Mouse (Mus musculus) limb, embryonic 10.5 days (tissue): ENCODE measurements around the gene Hnrnpm. TPM values are rescaled to one million over a fixed set of nuclear protein-coding genes. Genes with fewer than 3 reads are reported as not detected.
A peak's percentile ranks its signal among the peaks of the same experiment; 100 is the strongest.

Source experiments
- DNase-seq: peaks from one replicate; pipeline ENCODE4 v3.0.0-alpha.2; 2017; ENCODE audit warnings: low spot score
- H3K27ac ChIP-seq: fragments of 300-500 bp; sonication (generic); 2 replicates; pipeline ENCODE4 v1.5.1; 2016; ENCODE audit warnings: mild to moderate bottlenecking
- H3K27me3 ChIP-seq: fragments of 300-500 bp; sonication (generic); 2 replicates; pipeline ENCODE4 v1.6.1; 2016; ENCODE audit warnings: low read depth, mild to moderate bottlenecking; ENCODE audit not compliant: poor library complexity, severe bottlenecking
- H3K36me3 ChIP-seq: fragments of 300-500 bp; sonication (generic); 2 replicates; pipeline ENCODE4 v1.6.1; 2016; ENCODE audit warnings: mild to moderate bottlenecking, moderate library complexity
- H3K4me1 ChIP-seq: fragments of 300-500 bp; sonication (generic); 2 replicates; pipeline ENCODE4 v1.6.1; 2016
- H3K4me3 ChIP-seq: fragments of 300-500 bp; sonication (generic); 2 replicates; pipeline ENCODE4 v1.5.1; 2016; ENCODE audit warnings: mild to moderate bottlenecking, moderate library complexity
- H3K9me3 ChIP-seq: fragments of 300-500 bp; sonication (generic); replicated peaks from 2 replicates; pipeline ENCODE4 v1.6.1; 2016; ENCODE audit warnings: mild to moderate bottlenecking
- WGBS: fragments of 180-500 bp; shearing (Covaris S2); methylation state at CpG from one replicate; pipeline ENCODE4 v1.1.7; 2016; 5-methylcytosine and 5-hydroxymethylcytosine counted together
- polyA plus RNA-seq: library from polyadenylated mRNA; unstranded; fragments of >200 nt; fragmentation: Nextera tagmentation; extraction: Ambion mirVana; gene quantifications from 2 replicates; pipeline ENCODE4 v1.2.1, GENCODE M21; 2016

Gene Hnrnpm
- polyA plus RNA-seq, 1 experiment from 2014 or later, result 555 TPM

- Histone ChIP-seq H3K4me3 (no peak overlapping the region), H3K27me3 (no peaks in the 10 kb centered on the region), H3K4me1 (no peaks in the 10 kb centered on the region), H3K27ac (no peak overlapping the region), H3K36me3 (peaks cover 21% of the 10 kb centered on the region), H3K9me3 (no peaks in the 10 kb centered on the region)
- DNase-seq, result no peak
- WGBS, result 76% methylated on average over 3 of the region's 3 CpGs
Measured at GRCm38 (mm10) chr17:33709834-33710233, 23.2 kb upstream of the Hnrnpm start.

DNA sequence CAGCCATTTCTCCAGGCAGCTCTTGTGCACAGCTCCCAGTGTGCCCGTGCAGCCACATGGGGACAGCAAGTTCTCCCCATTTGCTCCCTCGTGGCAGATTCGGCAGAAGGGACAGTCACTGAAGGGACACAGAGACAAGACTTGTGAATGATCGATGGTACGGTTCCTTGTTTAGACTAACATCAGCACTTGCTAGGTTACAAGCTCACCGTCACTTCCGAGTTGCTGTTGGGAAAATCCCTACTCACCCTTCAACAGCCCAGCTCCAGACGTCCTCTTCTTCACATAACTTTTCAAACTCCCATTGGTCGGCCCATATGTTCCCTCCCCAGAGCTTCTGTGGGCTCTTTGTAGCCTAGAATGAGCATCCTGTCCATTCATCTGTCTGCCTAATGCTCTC is 16.4 kb upstream of the Hnrnpm start:
- Histone ChIP-seq H3K27ac (no peak overlapping the region), H3K36me3 (peaks cover 11% of the 10 kb centered on the region), H3K9me3 (no peaks in the 10 kb centered on the region), H3K27me3 (no peaks in the 10 kb centered on the region), H3K4me1 (no peaks in the 10 kb centered on the region), H3K4me3 (no peak overlapping the region)
- no peak for DNase-seq
- WGBS, result 82% methylated on average over 9 of the region's 9 CpGs

GRCm38 (mm10) chr17:33702178-33702577 is 15.5 kb upstream of the Hnrnpm start:
- Histone ChIP-seq H3K9me3 (no peaks in the 10 kb centered on the region), H3K27ac (no peak overlapping the region), H3K4me3 (no peak overlapping the region), H3K27me3 (no peaks in the 10 kb centered on the region), H3K36me3 (peaks cover 12% of the 10 kb centered on the region), H3K4me1 (no peaks in the 10 kb centered on the region)
- WGBS, result 74% methylated on average over 1 of the region's 1 CpGs
- DNase-seq, result no peak

DNA sequence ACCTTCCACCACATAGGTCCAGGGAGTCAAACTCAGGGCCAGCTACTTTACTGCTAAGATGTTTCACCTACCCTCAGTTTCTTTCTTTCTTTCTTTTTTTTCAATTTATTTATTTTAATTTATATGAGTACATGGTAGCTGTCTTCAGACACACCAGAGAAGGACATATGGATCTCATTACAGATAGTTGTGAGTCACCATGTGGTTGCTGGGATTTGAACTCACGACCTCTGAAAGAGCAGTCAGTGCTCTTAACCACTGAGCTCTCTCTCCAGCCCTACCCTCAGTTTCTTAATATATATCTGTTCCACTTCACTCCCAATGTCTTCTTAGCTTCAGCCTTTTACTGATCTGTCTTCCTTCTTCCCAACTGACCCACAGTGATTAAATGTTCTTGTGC is 8.8 kb upstream of the Hnrnpm start:
- WGBS, result 93% methylated on average over 1 of the region's 1 CpGs
- H3K4me3 ChIP-seq, result no peak overlapping the region
- H3K36me3 ChIP-seq, result peaks cover 28% of the 10 kb centered on the region
- H3K27me3 ChIP-seq, result no peaks in the 10 kb centered on the region
- no peaks in the 10 kb centered on the region for H3K4me1 ChIP-seq
- DNase-seq, result no peak
- no peaks in the 10 kb centered on the region for H3K9me3 ChIP-seq
- H3K27ac ChIP-seq, result no peak overlapping the region

DNA sequence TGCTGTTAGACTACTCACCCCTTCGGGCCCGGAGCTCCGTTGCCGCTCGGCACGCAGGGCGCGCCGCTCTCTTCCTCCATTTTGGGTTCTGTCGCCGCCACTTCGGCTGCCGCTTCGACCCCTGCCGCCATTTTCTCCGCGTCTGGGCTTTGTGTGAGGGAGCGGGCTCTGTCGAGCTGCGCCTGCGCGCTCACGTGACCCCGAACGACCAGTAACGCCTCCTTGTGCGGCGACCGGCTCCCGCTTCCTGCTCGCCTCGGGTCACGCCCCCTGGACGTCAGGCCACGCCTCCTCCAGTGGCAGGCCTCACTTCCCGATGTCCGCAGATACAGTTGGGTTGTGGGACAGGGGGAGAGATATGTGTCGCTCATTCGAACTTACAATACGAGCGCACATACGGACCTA is 1.4 kb downstream of the Hnrnpm start:
- peak overlapping the region; percentile 99 for H3K27ac ChIP-seq
- H3K36me3 ChIP-seq, result peaks cover 23% of the 10 kb centered on the region
- no peaks in the 10 kb centered on the region for H3K9me3 ChIP-seq
- H3K4me3 ChIP-seq, result peak overlapping the region; percentile 93
- under 1% methylated on average over 42 of the region's 42 CpGs for WGBS
- peaks cover 33% of the 10 kb centered on the region for H3K4me1 ChIP-seq
- DNase-seq, result peak; percentile 98
- no peaks in the 10 kb centered on the region for H3K27me3 ChIP-seq

DNA sequence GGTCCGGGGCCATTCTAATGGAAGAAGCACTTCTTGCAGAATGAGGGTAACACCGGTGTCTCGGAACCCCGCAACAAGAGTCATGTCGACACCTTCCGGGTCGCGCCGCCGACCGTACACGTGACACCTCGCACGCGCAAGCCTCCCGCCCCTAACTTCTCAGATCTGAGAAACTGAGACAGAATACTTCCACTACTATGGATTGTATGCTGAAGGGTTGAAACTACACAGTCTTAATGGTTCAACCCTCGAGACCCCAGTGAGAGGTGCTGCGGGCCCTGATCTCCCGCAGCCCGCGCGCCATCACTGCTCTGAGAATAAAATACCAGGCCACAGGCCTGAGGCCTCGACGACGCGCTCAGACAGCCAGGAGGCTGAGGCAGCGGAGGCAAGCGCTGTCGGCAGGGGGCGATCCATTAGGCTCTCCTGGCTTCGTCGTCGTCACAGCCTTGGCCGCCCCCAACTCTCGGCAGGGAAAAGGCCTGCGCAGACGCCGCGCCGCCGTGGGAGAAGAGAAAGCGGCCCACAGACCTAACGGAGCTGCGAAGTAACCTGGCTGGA is 1.9 kb downstream of the Hnrnpm start:
- under 1% methylated on average over 44 of the region's 44 CpGs for WGBS
- Histone ChIP-seq H3K27ac (peak overlapping the region; percentile 99), H3K4me3 (peak overlapping the region; percentile 93), H3K27me3 (no peaks in the 10 kb centered on the region), H3K9me3 (no peaks in the 10 kb centered on the region), H3K36me3 (peaks cover 25% of the 10 kb centered on the region), H3K4me1 (peaks cover 33% of the 10 kb centered on the region)
- DNase-seq, result peak; percentile 77

GRCm38 (mm10) chr17:33681767-33682166 is 4.9 kb downstream of the Hnrnpm start:
- Histone ChIP-seq H3K27me3 (no peaks in the 10 kb centered on the region), H3K4me3 (0 out of 2 replicates have a peak overlapping the region, but pooled peaks have one; percentile 3)
- no peak for DNase-seq

GRCm38 (mm10) chr17:33678771-33679170 is 7.9 kb downstream of the Hnrnpm start:
- H3K27me3 ChIP-seq, result no peaks in the 10 kb centered on the region
- no peak for DNase-seq
- peaks cover 20% of the 10 kb centered on the region for H3K4me1 ChIP-seq
- H3K9me3 ChIP-seq, result no peaks in the 10 kb centered on the region
- no peak overlapping the region for H3K27ac ChIP-seq
- no peak overlapping the region for H3K4me3 ChIP-seq
- H3K36me3 ChIP-seq, result peaks cover 68% of the 10 kb centered on the region

More at GRCm38 (mm10) chr17:33681767-33682166, 4.9 kb downstream of the Hnrnpm start:
- Histone ChIP-seq H3K27ac (no peak overlapping the region), H3K4me1 (peaks cover 33% of the 10 kb centered on the region), H3K36me3 (peaks cover 44% of the 10 kb centered on the region), H3K9me3 (no peaks in the 10 kb centered on the region)

DNA sequence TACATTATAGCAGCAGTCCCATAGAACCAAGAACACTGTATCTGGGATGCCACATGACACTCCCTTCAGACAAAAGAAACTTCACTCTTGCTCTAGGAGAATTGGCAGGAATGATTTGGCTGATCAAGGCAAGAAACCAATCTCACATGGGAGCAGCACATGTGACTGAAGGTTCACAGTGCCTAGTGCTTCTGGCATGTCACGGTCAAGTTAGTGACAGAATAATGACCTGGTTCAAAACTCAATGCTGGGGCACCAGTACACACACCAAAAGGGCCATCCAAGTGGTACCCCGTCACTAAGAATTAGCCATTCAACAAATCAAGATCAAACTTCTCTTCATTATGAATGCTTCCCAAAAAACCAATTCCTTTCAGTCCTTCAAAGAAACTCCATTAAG is 10.6 kb downstream of the Hnrnpm start:
- Histone ChIP-seq H3K36me3 (peaks cover 60% of the 10 kb centered on the region), H3K9me3 (no peaks in the 10 kb centered on the region), H3K27me3 (no peaks in the 10 kb centered on the region), H3K4me3 (no peak overlapping the region), H3K27ac (no peak overlapping the region), H3K4me1 (no peaks in the 10 kb centered on the region)
- no peak for DNase-seq
- 90% methylated on average over 2 of the region's 2 CpGs for WGBS

DNA sequence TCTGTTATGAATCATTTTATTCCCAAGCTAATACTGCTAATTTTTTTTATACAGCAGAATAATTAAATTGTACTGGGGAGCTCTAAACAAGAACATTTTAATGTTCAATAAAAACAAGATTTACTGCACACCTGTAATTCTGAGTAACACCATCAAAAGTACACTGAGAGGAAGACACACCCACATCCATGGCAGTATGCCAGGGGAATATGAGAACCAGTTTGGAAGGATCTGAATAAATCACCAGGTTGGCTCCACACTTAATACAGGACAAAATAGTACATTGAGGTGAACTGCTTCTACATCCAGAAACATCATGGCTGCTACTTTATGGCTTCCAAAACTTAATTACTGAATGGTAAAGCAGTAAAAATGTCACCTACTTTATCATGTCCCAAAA is 11.2 kb downstream of the Hnrnpm start:
- no peak for DNase-seq
- H3K4me3 ChIP-seq, result no peak overlapping the region

GRCm38 (mm10) chr17:33673837-33674236 is 12.8 kb downstream of the Hnrnpm start:
- Histone ChIP-seq H3K27me3 (no peaks in the 10 kb centered on the region), H3K9me3 (no peaks in the 10 kb centered on the region), H3K36me3 (peaks cover 70% of the 10 kb centered on the region), H3K27ac (no peak overlapping the region), H3K4me3 (no peak overlapping the region), H3K4me1 (no peaks in the 10 kb centered on the region)
- WGBS, result 81% methylated on average over 1 of the region's 1 CpGs
- DNase-seq, result no peak

More for the DNA sequence above, 11.2 kb downstream of the Hnrnpm start:
- peaks cover 57% of the 10 kb centered on the region for H3K36me3 ChIP-seq
- H3K9me3 ChIP-seq, result no peaks in the 10 kb centered on the region
- no peaks in the 10 kb centered on the region for H3K27me3 ChIP-seq
- H3K27ac ChIP-seq, result no peak overlapping the region
- no peaks in the 10 kb centered on the region for H3K4me1 ChIP-seq

GRCm38 (mm10) chr17:33669681-33670080 is 17.0 kb downstream of the Hnrnpm start:
- no peak overlapping the region for H3K27ac ChIP-seq
- peaks cover 73% of the 10 kb centered on the region for H3K36me3 ChIP-seq
- 93% methylated on average over 3 of the region's 3 CpGs for WGBS
- H3K27me3 ChIP-seq, result no peaks in the 10 kb centered on the region
- no peak overlapping the region for H3K4me3 ChIP-seq
- no peaks in the 10 kb centered on the region for H3K9me3 ChIP-seq
- no peak for DNase-seq
- H3K4me1 ChIP-seq, result no peaks in the 10 kb centered on the region

DNA sequence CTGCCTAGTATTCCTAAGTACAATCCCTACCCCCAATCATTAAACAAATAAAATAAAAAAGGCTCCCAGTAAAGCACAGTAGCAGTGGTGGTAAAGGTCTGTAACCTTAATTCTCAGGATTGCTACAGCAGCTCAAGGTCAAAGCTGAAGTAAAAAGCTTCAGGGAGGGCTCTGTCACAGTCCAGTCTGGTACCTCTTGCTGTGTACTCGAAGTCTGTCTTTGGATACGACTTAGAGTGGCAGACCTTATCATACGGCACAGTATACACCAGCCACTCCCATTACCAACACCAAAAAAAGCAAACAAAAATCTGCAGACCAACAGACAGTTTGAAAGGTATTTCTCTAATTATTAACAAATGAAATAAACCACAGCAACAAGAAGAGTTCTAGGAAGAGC is 19.8 kb downstream of the Hnrnpm start:
- H3K4me1 ChIP-seq, result no peaks in the 10 kb centered on the region
- no peaks in the 10 kb centered on the region for H3K9me3 ChIP-seq
- peaks cover 87% of the 10 kb centered on the region for H3K36me3 ChIP-seq
- no peak for DNase-seq
- WGBS, result 95% methylated on average over 3 of the region's 3 CpGs
- no peaks in the 10 kb centered on the region for H3K27me3 ChIP-seq
- H3K27ac ChIP-seq, result no peak overlapping the region
- no peak overlapping the region for H3K4me3 ChIP-seq
